Mouse (Mus musculus): ENCODE data around the gene Pcx. TPM values are rescaled to one million over a fixed set of nuclear protein-coding genes. Genes with fewer than 3 reads are reported as not detected.

Pcx gene
- polyA plus RNA-seq, 1 experiment, result 59.7 TPM

- TF ChIP-seq CTCF (IDR thresholded peaks at IDR 0.05; ENCODE audit: borderline replicate concordance, insufficient read depth, low read depth, low read length) (no peak), POLR2A (IDR thresholded peaks at IDR 0.05; ENCODE audit: borderline replicate concordance, insufficient read depth, low read length) (no peak)
- Histone ChIP-seq H3K27ac (ENCODE audit: insufficient read depth, low read length) (no peak overlapping the region), H3K4me1 (ENCODE audit: control insufficient read depth, insufficient read depth, low read length) (peaks cover 27% of the 10 kb centered on the region), H3K27me3 (ENCODE audit: control insufficient read depth, insufficient read depth, low read length) (no peaks in the 10 kb centered on the region), H3K4me3 (replicated peaks; ENCODE audit: insufficient read depth, low read depth, low read length) (no peak overlapping the region)
- DNase-seq, result peak; percentile 24 to 48
- 4% methylated on average over 4 of the region's 4 CpGs for WGBS
Observed at GRCm38 (mm10) chr19:4610109-4610508, 99.8 kb downstream of the Pcx start.

- peak in 1 of 2 experiments; percentile 31 for DNase-seq
- 67% methylated on average over 19 of the region's 19 CpGs for WGBS
Observed at GRCm38 (mm10) chr19:4612181-4612961, 102.1 kb downstream of the Pcx start.

GRCm38 (mm10) chr19:4613464-4614304 is 103.4 kb downstream of the Pcx start:
- H3K4me1 ChIP-seq (ENCODE audit: control insufficient read depth, insufficient read depth, low read length), result peaks cover 32% of the 10 kb centered on the region
- H3K27me3 ChIP-seq (ENCODE audit: control insufficient read depth, insufficient read depth, low read length), result no peaks in the 10 kb centered on the region
- H3K27ac ChIP-seq (ENCODE audit: insufficient read depth, low read length), result no peak overlapping the region
- no peak for TF ChIP-seq POLR2A (IDR thresholded peaks at IDR 0.05; ENCODE audit: borderline replicate concordance, insufficient read depth, low read length)
- TF ChIP-seq CTCF (IDR thresholded peaks at IDR 0.05; ENCODE audit: borderline replicate concordance, insufficient read depth, low read depth, low read length), result no peak
- H3K4me3 ChIP-seq (replicated peaks; ENCODE audit: insufficient read depth, low read depth, low read length), result peak overlapping the region; percentile 76
- WGBS, result 65% methylated on average over 33 of the region's 33 CpGs
- DNase-seq, result peak in 1 of 2 experiments; percentile 61

More at GRCm38 (mm10) chr19:4612181-4612961, 102.1 kb downstream of the Pcx start:
- Histone ChIP-seq H3K4me3 (replicated peaks; ENCODE audit: insufficient read depth, low read depth, low read length) (no peak overlapping the region), H3K4me1 (ENCODE audit: control insufficient read depth, insufficient read depth, low read length) (peaks cover 32% of the 10 kb centered on the region), H3K27me3 (ENCODE audit: control insufficient read depth, insufficient read depth, low read length) (no peaks in the 10 kb centered on the region), H3K27ac (ENCODE audit: insufficient read depth, low read length) (no peak overlapping the region)
- TF ChIP-seq CTCF (IDR thresholded peaks at IDR 0.05; ENCODE audit: borderline replicate concordance, insufficient read depth, low read depth, low read length) (no peak), POLR2A (IDR thresholded peaks at IDR 0.05; ENCODE audit: borderline replicate concordance, insufficient read depth, low read length) (no peak)

- no peak for TF ChIP-seq CTCF (IDR thresholded peaks at IDR 0.05; ENCODE audit: borderline replicate concordance, insufficient read depth, low read depth, low read length)
- no peak for TF ChIP-seq POLR2A (IDR thresholded peaks at IDR 0.05; ENCODE audit: borderline replicate concordance, insufficient read depth, low read length)
- no peaks in the 10 kb centered on the region for H3K27me3 ChIP-seq (ENCODE audit: control insufficient read depth, insufficient read depth, low read length)
- DNase-seq, result peak in 1 of 2 experiments; percentile 49
- H3K4me1 ChIP-seq (ENCODE audit: control insufficient read depth, insufficient read depth, low read length), result peaks cover 32% of the 10 kb centered on the region
- peak overlapping the region; percentile 76 for H3K4me3 ChIP-seq (replicated peaks; ENCODE audit: insufficient read depth, low read depth, low read length)
- WGBS, result 5% methylated on average over 48 of the region's 49 CpGs
- peak overlapping the region; percentile 89 for H3K27ac ChIP-seq (ENCODE audit: insufficient read depth, low read length)
Observed at GRCm38 (mm10) chr19:4614305-4615150, 104.3 kb downstream of the Pcx start.

GRCm38 (mm10) chr19:4615151-4616093 is 105.2 kb downstream of the Pcx start, which contains the start of gene Lrfn4:
Gene Lrfn4, minus strand, starts transcription at chr19:4615667.
- Histone ChIP-seq H3K4me1 (ENCODE audit: control insufficient read depth, insufficient read depth, low read length) (peaks cover 25% of the 10 kb centered on the region), H3K4me3 (replicated peaks; ENCODE audit: insufficient read depth, low read depth, low read length) (peak within 1 kb of the TSS; percentile 76), H3K27me3 (ENCODE audit: control insufficient read depth, insufficient read depth, low read length) (no peaks in the 10 kb centered on the region), H3K27ac (ENCODE audit: insufficient read depth, low read length) (peak within 1 kb of the TSS; percentile 89)
- TF ChIP-seq CTCF (IDR thresholded peaks at IDR 0.05; ENCODE audit: borderline replicate concordance, insufficient read depth, low read depth, low read length) (no peak), POLR2A (IDR thresholded peaks at IDR 0.05; ENCODE audit: borderline replicate concordance, insufficient read depth, low read length) (peak; percentile 49; the same call in 1 of the 2 replicates)
- peak; percentile 87 to 92 for DNase-seq
- under 1% methylated on average over 84 of the region's 87 CpGs for WGBS

- TF ChIP-seq CTCF (IDR thresholded peaks at IDR 0.05; ENCODE audit: borderline replicate concordance, insufficient read depth, low read depth, low read length) (no peak), POLR2A (IDR thresholded peaks at IDR 0.05; ENCODE audit: borderline replicate concordance, insufficient read depth, low read length) (no peak)
- no peak overlapping the region for H3K4me3 ChIP-seq (replicated peaks; ENCODE audit: insufficient read depth, low read depth, low read length)
- peaks cover 20% of the 10 kb centered on the region for H3K4me1 ChIP-seq (ENCODE audit: control insufficient read depth, insufficient read depth, low read length)
- H3K27me3 ChIP-seq (ENCODE audit: control insufficient read depth, insufficient read depth, low read length), result no peaks in the 10 kb centered on the region
- 23% methylated on average over 4 of the region's 4 CpGs for WGBS
- DNase-seq, result peak in 1 of 2 experiments; percentile 33
- no peak overlapping the region for H3K27ac ChIP-seq (ENCODE audit: insufficient read depth, low read length)
Observed at GRCm38 (mm10) chr19:4616546-4616945, 106.3 kb downstream of the Pcx start.

Measured in cerebellum, adult 2 months (tissue).